Mouse (Mus musculus) ES-E14 (cell line): ENCODE data around the gene Noxa1. TPM values are rescaled to one million over a fixed set of nuclear protein-coding genes. Genes with fewer than 3 reads are reported as not detected.

Experiments
- DNase-seq: peaks from one replicate; pipeline ENCODE4 v3.0.0-alpha.2; 2013; ENCODE audit warnings: low read depth, low spot score
- H3K27ac ChIP-seq: 2 replicates; pipeline ENCODE4 v1.5.1; 2012; ENCODE audit warnings: low read depth, mild to moderate bottlenecking, low read length, moderate library complexity, mixed read lengths; ENCODE audit not compliant: poor library complexity, insufficient read depth, severe bottlenecking
- H3K36me3 ChIP-seq: 2 replicates; pipeline ENCODE4 v1.6.1; 2012; ENCODE audit warnings: mild to moderate bottlenecking, low read length, moderate library complexity, mixed read lengths; ENCODE audit not compliant: control insufficient read depth, poor library complexity, insufficient read depth, severe bottlenecking
- H3K4me1 ChIP-seq, 2 experiments: fragments of 150-350 bp in 1 of 2; sonication (generic) in 1 of 2; 2 replicates each; pipeline ENCODE4 v1.6.1; 2012; ENCODE audit warnings: low read length in 2 of 2, mild to moderate bottlenecking in 1 of 2, mixed read lengths in 1 of 2; ENCODE audit not compliant: control insufficient read depth in 2 of 2, insufficient read depth in 2 of 2, poor library complexity in 1 of 2
- H3K4me3 ChIP-seq, 2 experiments: fragments of 150-350 bp in 1 of 2; sonication (generic) in 1 of 2; 2 replicates each; pipeline ENCODE4 v1.5.1; 2012; ENCODE audit warnings: low read length in 2 of 2, low read depth in 1 of 2, mild to moderate bottlenecking in 1 of 2, mixed read lengths in 1 of 2; ENCODE audit not compliant: insufficient read depth in 1 of 2, poor library complexity in 1 of 2, severe bottlenecking in 1 of 2
- H3K9ac ChIP-seq: 2 replicates; pipeline ENCODE4 v1.6.1; 2012; ENCODE audit warnings: low read depth, mild to moderate bottlenecking, low read length, mixed read lengths; ENCODE audit not compliant: poor library complexity, insufficient read depth, severe bottlenecking
- H3K9me3 ChIP-seq: fragments of 150-350 bp; sonication (generic); 2 replicates; pipeline ENCODE4 v1.6.1; 2012; ENCODE audit warnings: low read depth, mild to moderate bottlenecking, low read length; ENCODE audit not compliant: control insufficient read depth, insufficient read depth
- CHD2 ChIP-seq: IDR thresholded peaks from 2 replicates; pipeline ENCODE4 v1.6.1; 2014; ENCODE audit warnings: mild to moderate bottlenecking, low read depth, low read length, inconsistent platforms
- HCFC1 ChIP-seq: IDR thresholded peaks from 2 replicates; pipeline ENCODE4 v1.6.1; 2012; ENCODE audit warnings: low read length, inconsistent platforms, borderline replicate concordance; ENCODE audit not compliant: insufficient read depth
- MAFK ChIP-seq: IDR thresholded peaks from 2 replicates; pipeline ENCODE4 v1.6.1; 2014; ENCODE audit warnings: mild to moderate bottlenecking, low read depth, low read length, inconsistent platforms; ENCODE audit not compliant: insufficient read depth
- ZC3H11A ChIP-seq: IDR thresholded peaks from 2 replicates; pipeline ENCODE4 v1.6.1; 2012; ENCODE audit warnings: low read depth, mild to moderate bottlenecking, inconsistent platforms, low read length, borderline replicate concordance
- ZNF384 ChIP-seq: IDR thresholded peaks from 2 replicates; pipeline ENCODE4 v1.6.1; 2012; ENCODE audit warnings: low read depth, low read length, inconsistent platforms
- in situ Hi-C, 2 experiments: fragments of 600-800 bp; cut with MboI; formaldehyde crosslinking; loops; one replicate each; pipeline ENCODE4 v1.15.1; 2025; ENCODE audit warnings: low sequenced_read_pairs in 2 of 2, inconsistent platforms in 1 of 2; ENCODE audit not compliant: unreplicated experiment in 2 of 2
- total RNA-seq: library from RNA; depleted of rRNA; stranded (reverse); fragments of 300-350 nt; gene quantifications from 2 replicates; pipeline ENCODE4 v1.2.3, GENCODE M21; 2012

The Noxa1 gene
- total RNA-seq, 1 experiment = 0.22 TPM

DNA sequence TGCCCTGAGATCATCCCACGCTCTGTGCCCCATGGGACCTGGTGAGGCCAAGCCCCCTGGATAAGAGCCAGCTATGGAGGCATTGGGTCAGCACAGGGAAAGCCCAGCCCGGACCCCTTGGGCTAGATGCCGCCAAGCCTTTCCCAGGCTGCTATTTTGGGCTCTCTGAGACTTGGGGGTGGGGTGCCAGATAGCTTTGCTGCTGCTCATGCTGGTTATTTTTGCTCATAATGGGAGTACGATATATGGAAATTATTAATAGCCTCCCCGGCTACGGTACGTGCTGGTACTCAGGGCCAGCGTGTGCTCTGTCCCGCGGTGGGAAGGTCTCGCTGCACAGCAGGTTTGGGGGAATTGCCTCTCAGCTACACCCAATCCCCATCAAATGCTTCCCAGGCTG lies 33.1 kb upstream of the Noxa1 start:
- H3K27ac ChIP-seq = no peak overlapping the region
- DNase-seq = no peak
- in situ Hi-C loops = no loop called here
- no peaks in the 10 kb centered on the region for H3K36me3 ChIP-seq
- no peak overlapping the region for H3K9ac ChIP-seq
- no peaks in the 10 kb centered on the region for H3K9me3 ChIP-seq
- TF ChIP-seq HCFC1 (no peak), CHD2 (no peak), MAFK (no peak), ZC3H11A (no peak), ZNF384 (no peak)
- no peaks in the 10 kb centered on the region; a peak in 2 of 4 replicates for H3K4me1 ChIP-seq
- no peak overlapping the region for H3K4me3 ChIP-seq

DNA sequence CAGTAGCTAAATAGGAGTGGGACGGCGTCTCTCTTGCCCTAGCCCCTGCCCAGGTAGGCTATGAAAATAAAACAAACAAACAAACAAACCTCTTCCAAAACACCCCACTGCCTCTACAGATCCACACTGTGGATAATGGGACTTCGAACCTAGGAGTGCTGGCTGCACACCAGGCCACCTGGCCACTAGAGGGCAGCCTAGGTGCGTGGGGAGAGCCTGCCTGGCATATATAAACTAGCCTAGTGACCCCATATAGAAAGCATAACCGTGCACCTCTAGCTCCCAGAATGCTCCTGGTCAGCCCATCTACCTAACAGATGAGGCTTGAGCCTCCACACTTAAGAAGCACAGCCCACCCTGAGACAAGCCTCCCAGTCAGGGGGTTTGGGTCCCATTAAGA lies 32.3 kb upstream of the Noxa1 start:
- Histone ChIP-seq H3K9me3 (no peaks in the 10 kb centered on the region), H3K4me3 (no peak overlapping the region), H3K36me3 (no peaks in the 10 kb centered on the region), H3K9ac (no peak overlapping the region), H3K27ac (no peak overlapping the region), H3K4me1 (no peaks in the 10 kb centered on the region; a peak in 2 of 4 replicates)
- DNase-seq = peak; percentile 46
- peak; percentile 54 for TF ChIP-seq ZC3H11A
- TF ChIP-seq HCFC1 = no peak
- in situ Hi-C loops = no loop called here

DNA sequence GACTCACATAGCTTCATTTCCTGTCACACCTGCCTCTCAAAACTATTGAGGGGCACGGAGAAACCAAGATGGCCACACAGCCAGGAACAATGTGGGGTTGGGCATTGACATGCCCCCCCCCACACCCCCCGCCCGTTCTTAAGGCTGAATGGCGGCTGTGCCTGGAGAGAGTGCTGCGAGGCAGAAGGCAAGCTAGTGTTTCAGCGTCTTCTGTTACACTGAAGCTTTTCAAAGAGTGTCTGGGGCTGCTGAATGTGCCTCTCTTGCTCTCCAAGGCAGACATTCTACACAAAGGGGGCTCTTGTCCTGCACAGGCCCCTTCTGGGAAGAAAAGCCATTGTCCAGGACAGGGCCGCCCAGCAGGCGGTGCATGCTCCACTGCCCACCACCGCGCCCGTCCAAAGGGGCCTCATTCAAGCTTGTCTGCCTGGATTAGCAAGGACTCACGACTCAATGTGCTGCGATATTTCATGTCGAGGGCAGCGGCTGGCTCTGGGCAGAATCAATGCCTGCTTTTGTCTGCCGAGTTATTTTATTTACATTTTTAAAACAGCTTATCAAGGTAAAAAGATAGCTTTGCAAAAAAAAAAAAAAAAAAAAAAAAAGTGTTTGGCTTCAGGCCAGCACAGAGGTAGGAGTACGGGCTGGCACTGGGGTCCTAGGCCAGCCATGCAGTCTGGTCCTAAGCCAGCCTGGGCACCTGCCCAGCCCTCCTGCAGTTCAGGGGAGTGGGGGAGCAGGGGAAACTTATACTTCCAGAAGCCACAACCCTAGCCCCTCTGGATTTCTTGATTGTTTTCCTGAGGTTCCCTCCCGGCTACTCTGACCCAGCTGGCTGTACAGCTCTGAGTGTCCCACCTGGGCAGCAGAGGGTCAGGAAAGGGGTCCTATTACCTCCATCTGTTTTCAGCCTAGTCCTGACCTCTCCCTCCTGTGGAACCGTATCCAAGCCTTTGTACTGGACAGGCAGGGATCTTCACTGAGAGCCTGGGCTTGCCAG lies 31.4 kb upstream of the Noxa1 start:
- Histone ChIP-seq H3K4me1 (no peaks in the 10 kb centered on the region; a peak in 2 of 4 replicates), H3K27ac (no peak overlapping the region)
- no peak for DNase-seq

DNA sequence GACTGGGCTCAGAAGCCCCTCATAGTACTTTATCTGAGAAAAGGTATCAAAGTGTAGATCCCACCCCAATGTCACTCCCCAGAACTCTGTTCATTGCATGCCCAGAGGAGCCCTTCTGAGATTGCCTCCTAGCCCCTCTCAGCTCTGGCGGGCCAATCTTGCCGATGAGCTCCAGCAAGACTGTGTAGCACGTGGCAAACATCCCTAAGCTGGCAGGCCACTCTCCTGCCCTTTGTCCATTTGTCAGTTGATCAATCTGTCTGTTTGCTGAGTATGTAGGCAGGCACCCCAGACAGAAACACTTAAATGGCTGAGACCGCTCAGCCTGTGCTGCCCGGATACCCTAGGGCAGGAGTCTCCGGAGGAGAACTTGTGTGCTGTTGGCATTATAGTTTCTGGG lies 30.2 kb upstream of the Noxa1 start:
- no peak overlapping the region for H3K4me3 ChIP-seq
- H3K36me3 ChIP-seq = no peaks in the 10 kb centered on the region
- no peak for DNase-seq
- in situ Hi-C loops = no loop called here
- no peak overlapping the region for H3K9ac ChIP-seq
- H3K9me3 ChIP-seq = no peaks in the 10 kb centered on the region
- no peaks in the 10 kb centered on the region; a peak in 2 of 4 replicates for H3K4me1 ChIP-seq
- no peak overlapping the region for H3K27ac ChIP-seq
- TF ChIP-seq HCFC1 (no peak), ZC3H11A (no peak), CHD2 (no peak), MAFK (no peak), ZNF384 (no peak)

More for the DNA sequence above, 31.4 kb upstream of the Noxa1 start:
- TF ChIP-seq MAFK (no peak), HCFC1 (no peak), ZC3H11A (no peak), ZNF384 (no peak), CHD2 (no peak)
- H3K9me3 ChIP-seq = no peaks in the 10 kb centered on the region
- no peaks in the 10 kb centered on the region for H3K36me3 ChIP-seq
- no peak overlapping the region; the same call in 1 of the 2 replicates for H3K9ac ChIP-seq
- no peak overlapping the region for H3K4me3 ChIP-seq
- in situ Hi-C loops = no loop called here
